Mouse (Mus musculus) neutrophil, adult 5-6 weeks (primary cell): ENCODE measurements around the gene Olfr510. TPM values are rescaled to one million over a fixed set of nuclear protein-coding genes. Genes with fewer than 3 reads are reported as not detected.
"Not testable (repeated sequence)": the region's sequence is repeated elsewhere in the genome, so short reads cannot be mapped to it uniquely, and the experiment has no call there.

Experiments used
- ATAC-seq: fragments of 151-379, 151-347 bp; 2 replicates; pipeline ENCODE4 v1.8.0; 2017; ENCODE audit warnings: mild to moderate bottlenecking, moderate TSS enrichment; ENCODE audit not compliant: insufficient number of reproducible peaks, poor library complexity, low FRiP score, severe bottlenecking; ENCODE audit errors: extremely low read depth
- total RNA-seq: library from RNA; stranded (forward); fragments of 200-1000 nt; gene quantifications from 2 replicates; pipeline ENCODE4 v1.2.3, GENCODE M21; 2017

The Olfr510 gene
- total RNA-seq: not detected in 2 replicates

DNA sequence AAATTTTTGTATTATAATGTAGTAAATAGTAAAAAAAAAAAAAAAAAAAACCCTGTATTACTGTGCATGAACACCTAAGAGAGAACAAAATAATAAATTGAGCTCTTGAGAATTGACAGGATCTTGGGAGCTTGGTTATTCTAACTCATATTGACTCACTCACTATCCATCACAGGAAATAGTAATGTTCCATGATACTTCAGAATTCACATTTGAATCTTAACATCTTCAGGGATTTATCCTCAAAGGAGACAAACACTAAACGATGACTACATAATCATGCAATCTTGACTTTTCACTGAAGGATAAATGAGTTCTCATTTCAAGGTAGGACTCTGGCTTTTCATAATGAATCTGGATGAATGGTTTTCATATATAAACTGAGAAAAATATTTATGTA is at the start of gene Olfr510:
Gene Olfr510, plus strand, starts transcription at position 301 of the 400 bp plus-strand sequence.
- no peak for ATAC-seq

DNA sequence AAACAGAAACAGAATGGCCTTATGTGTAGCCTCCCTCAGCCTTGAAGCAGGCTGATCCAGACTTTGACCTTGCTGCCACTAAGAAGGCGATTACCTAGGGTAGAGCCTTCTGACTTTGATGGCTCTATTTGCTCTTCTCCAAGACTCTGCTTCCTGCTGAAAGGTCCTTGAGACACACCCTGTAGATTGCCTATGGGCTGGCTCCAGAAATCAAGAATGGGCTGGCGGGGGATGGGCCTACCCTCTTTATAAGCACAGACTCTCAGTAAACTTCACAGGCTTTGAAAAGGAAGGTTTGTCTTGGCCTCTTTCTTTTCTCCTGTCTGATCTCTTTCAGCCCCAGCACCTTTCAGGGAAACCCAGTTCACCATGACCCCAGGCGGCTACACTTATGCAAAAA is 49.4 kb upstream of the Olfr510 start:
- ATAC-seq: not testable (repeated sequence)

DNA sequence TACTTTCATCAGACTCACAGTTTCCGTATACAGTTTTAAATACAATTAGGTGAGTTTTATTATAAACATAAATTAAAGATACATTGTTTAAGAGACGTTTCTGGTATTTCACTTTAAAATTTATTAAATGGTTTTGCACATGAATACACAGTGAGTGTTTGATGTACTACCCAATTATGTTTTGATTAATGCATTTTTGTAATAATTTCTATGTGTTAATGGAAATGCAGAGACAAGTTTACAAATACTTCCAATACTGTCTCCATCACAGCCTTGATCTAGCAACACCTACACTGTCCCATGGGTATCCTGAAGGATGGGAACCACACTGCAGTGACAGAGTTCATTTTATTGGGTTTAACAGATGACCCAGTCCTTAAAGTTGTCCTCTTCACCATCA is 44.7 kb upstream of the Olfr510 start, which contains the start of gene Olfr507:
Gene Olfr507, plus strand, starts transcription at position 301 of the 400 bp plus-strand sequence.
- ATAC-seq: no peak

DNA sequence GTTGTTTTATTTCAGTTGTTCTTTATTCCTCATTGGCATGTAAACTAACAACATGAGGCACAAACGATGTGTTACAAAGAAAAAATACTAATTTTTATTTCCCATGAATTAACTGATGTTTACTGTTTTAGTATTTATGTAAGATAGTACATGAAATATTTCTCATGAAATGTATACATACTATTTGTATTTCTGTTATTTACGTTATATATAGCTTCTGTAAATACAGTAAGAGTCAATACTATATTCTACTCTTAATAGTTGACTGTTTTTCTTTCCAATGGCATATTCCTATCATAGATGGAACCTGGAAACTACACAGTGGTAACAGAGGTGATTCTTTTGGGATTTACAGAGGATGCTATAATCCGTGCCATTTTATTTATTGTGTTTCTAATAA is 36.5 kb upstream of the Olfr510 start, which contains the start of gene Olfr508:
Gene Olfr508, plus strand, starts transcription at position 301 of the 400 bp plus-strand sequence.
- ATAC-seq: no peak

DNA sequence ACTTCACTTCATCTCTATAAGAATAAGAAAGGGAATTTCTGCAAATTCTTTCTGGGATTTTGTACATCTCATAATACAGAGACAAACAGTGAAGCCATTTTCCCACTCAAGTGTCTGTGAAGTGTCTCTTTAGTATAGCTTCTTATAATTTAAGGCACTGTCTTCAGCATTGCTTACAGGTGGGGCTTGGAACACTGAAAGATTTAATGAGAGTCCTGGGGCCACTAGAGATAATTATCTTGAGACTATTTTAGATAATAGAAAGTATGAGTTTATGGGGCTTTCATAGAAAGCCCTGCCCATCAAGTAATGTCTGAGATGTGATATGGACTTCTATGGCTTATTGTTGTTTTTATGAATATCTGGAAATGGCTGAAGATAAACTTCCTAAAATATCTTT is 14.4 kb upstream of the Olfr510 start, which contains the start of gene Olfr509:
Gene Olfr509, minus strand, starts transcription at position 101 of the 400 bp plus-strand sequence.
- no peak for ATAC-seq

DNA sequence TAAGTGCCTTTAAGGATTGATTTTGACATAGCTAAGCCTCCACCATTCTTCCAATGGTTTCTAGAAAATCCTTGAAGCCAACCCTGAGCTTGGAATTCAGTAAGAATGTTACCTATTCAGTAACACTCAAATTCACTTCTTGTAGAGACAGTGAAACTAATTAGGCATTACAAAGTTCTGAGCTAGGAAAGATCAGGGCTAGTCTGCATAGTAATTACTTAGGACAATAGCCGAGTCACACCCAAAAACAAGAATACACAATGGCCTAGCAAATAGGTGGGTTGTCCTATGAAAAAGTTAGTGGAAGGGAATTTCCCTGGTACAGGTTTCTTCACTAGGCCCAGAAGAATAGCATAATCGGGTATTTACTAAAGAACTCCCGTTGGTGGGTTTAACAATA is 3.8 kb upstream of the Olfr510 start:
- ATAC-seq: no peak

DNA sequence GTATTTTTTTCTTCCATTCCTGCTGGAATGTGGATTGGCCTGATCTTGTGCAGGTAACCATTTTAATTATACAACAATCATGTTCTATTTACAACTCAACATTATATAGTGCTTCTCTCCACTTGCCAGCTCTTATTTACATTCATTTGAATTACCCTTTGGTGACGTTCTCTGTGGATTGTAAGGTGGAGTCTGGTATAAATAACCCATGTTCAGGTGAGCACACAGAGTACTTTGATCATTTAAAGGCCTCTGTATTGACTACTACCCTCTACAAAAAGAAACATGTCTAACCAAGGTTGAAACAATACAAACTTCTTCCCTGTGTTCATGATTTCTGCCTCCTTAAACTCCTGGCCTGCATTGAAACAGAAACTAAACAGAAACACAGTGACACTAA is 4.8 kb downstream of the Olfr510 start:
- ATAC-seq: no peak

DNA sequence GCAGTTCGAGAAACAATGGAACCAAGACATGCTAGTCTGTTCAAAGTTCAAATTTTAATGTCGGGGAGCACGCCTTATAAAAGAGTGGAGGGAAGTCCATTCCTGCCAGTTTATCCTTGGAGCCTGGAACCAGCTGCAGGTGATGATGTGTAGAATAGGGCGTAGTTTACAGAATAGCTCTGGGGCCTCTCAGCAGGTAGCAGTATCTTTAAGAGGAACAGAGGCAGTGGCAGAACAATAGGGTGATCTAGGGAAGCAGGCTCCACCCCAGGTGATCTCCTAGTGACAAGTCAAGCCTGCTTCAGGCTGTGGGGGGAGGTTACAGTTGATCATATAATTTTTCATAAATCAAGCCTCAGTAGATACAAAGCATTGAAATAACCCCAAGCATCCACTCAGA is 12.7 kb downstream of the Olfr510 start:
- no peak for ATAC-seq

DNA sequence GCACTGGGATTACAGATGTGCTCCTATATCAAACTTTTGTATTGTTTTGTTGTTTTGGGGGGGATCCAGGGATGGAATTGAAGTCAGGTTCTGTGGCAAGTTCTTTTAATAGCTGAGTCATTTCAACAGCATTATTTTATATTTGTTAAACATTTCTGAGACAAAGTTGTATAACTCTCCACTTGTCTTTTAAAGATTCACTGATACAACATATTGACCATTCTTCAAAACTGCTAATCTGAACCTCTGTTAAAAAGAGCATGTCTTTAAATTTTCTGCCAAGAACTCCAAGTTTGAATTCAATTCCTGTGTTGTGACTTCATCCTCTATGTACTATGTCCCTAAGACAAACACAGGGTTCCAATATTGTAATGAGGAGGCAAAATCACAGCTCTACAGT is 46.8 kb downstream of the Olfr510 start, which contains the start of gene Olfr512:
Gene Olfr512, plus strand, starts transcription at position 301 of the 400 bp plus-strand sequence.
- ATAC-seq: no peak

Other genes starting within 250 kb of the Olfr510 start
- gene Olfr497, start 246.0 kb upstream of the Olfr510 start, total RNA-seq: not detected in 2 replicates
- gene Olfr498, start 201.1 kb upstream of the Olfr510 start, total RNA-seq: not detected in 2 replicates
- gene Olfr502, start 141.4 kb upstream of the Olfr510 start, total RNA-seq: not detected in 2 replicates
- gene Olfr503, start 121.9 kb upstream of the Olfr510 start, total RNA-seq: not detected in 2 replicates
- not detected in 2 replicates for gene Olfr504, start 100.6 kb upstream of the Olfr510 start, total RNA-seq
- gene Olfr506, start 55.6 kb upstream of the Olfr510 start, total RNA-seq: not detected in 2 replicates
- gene Olfr507, start 44.6 kb upstream of the Olfr510 start, total RNA-seq: not detected in 2 replicates
- not detected in 2 replicates for gene Olfr508, start 36.4 kb upstream of the Olfr510 start, total RNA-seq
- gene Olfr509, start 14.5 kb upstream of the Olfr510 start, total RNA-seq: 0.12 TPM in 1 of 2 replicates, not detected in the other
- not detected in 2 replicates for gene Olfr512, start 46.9 kb downstream of the Olfr510 start, total RNA-seq
- not detected in 2 replicates for gene Olfr513, start 84.6 kb downstream of the Olfr510 start, total RNA-seq
- not detected in 2 replicates for gene Olfr514, start 159.6 kb downstream of the Olfr510 start, total RNA-seq
- not detected in 2 replicates for gene Olfr516, start 184.1 kb downstream of the Olfr510 start, total RNA-seq
- gene Olfr517, start 206.0 kb downstream of the Olfr510 start, total RNA-seq: not detected in 2 replicates
- gene Olfr518, start 218.6 kb downstream of the Olfr510 start, total RNA-seq: not detected in 2 replicates
- not detected in 2 replicates for gene Olfr519, start 228.0 kb downstream of the Olfr510 start, total RNA-seq